Mouse (Mus musculus): ENCODE results near the gene Plce1. TPM values are rescaled to one million over a fixed set of nuclear protein-coding genes. Genes with fewer than 3 reads are reported as not detected.

The Plce1 gene
- polyA plus RNA-seq, 1 experiment from 2014 or later: 5.3 TPM

DNA sequence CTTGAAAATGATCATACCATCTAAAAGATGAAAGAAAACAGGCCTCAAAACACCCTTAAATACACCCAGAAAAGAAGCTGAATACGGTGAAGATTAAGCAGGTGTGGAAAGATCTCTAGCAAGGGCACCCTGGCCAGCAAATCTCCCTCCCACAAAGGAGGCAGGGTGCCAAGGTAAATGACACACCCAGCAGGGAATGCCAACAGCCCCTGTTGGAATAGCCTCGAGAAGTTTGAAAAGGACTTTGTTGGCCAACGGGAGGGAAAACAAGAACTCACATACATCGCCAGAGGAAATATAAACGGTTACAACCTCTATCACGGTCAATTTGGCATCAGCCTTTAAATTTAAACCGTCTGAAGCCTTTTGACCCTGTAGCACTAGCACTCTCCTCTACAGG lies 5.5 kb upstream of the Plce1 start:
- H3K4me3 ChIP-seq (replicated peaks): no peak overlapping the region
- H3K4me2 ChIP-seq (replicated peaks): no peak overlapping the region
- H3K36me3 ChIP-seq: no peaks in the 10 kb centered on the region
- WGBS: 56% methylated on average over 7 of the region's 7 CpGs
- H3K9ac ChIP-seq: no peak overlapping the region
- H3K27me3 ChIP-seq: peaks cover 18% of the 10 kb centered on the region
- ATAC-seq (ENCODE audit: insufficient number of reproducible peaks, low FRiP score, low TSS enrichment, low read depth): no peak
- peaks cover 13% of the 10 kb centered on the region; the same call in 1 of the 2 replicates for H3K4me1 ChIP-seq
- no peak overlapping the region for H3K27ac ChIP-seq (replicated peaks)
- H3K9me3 ChIP-seq (replicated peaks): no peaks in the 10 kb centered on the region

- peaks cover 28% of the 10 kb centered on the region for H3K4me1 ChIP-seq
- no peaks in the 10 kb centered on the region for H3K36me3 ChIP-seq
- H3K9me3 ChIP-seq (replicated peaks): no peaks in the 10 kb centered on the region
- H3K4me3 ChIP-seq (replicated peaks): no peak overlapping the region
- WGBS: 43% methylated on average over 5 of the region's 5 CpGs
- no peak for ATAC-seq (ENCODE audit: insufficient number of reproducible peaks, low FRiP score, low TSS enrichment, low read depth)
- H3K27ac ChIP-seq (replicated peaks): no peak overlapping the region
- H3K27me3 ChIP-seq: peaks cover 40% of the 10 kb centered on the region
- no peak overlapping the region for H3K4me2 ChIP-seq (replicated peaks)
- no peak overlapping the region for H3K9ac ChIP-seq
Measured at GRCm38 (mm10) chr19:38478286-38478685, 2.6 kb upstream of the Plce1 start.

DNA sequence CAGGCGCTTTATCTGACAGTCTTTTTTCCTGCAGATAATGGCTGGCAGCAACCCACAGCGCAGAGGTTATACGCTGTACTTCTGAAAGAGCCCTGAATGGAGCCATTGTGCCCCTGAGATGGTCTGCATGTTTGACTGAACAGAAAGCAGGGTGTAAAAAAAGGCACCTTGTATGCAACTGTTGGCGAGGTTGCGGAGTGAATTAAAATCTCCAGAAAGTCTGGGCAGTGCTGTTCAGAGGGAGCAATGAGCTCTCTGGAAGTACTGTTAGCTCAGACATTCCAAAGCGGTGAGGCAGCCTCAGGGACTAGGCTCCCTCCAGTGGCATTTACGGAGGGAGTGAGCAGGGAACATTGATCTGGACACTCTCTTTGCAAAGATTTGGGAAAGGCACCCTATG lies 2.0 kb upstream of the Plce1 start:
- WGBS: 25% methylated on average over 7 of the region's 7 CpGs
- no peak for ATAC-seq (ENCODE audit: insufficient number of reproducible peaks, low FRiP score, low TSS enrichment, low read depth)
- no peak overlapping the region for H3K4me3 ChIP-seq (replicated peaks)
- peaks cover 28% of the 10 kb centered on the region for H3K4me1 ChIP-seq
- no peaks in the 10 kb centered on the region for H3K9me3 ChIP-seq (replicated peaks)
- no peak overlapping the region for H3K4me2 ChIP-seq (replicated peaks)
- no peaks in the 10 kb centered on the region for H3K36me3 ChIP-seq
- H3K27me3 ChIP-seq: peaks cover 43% of the 10 kb centered on the region
- no peak overlapping the region for H3K9ac ChIP-seq
- H3K27ac ChIP-seq (replicated peaks): no peak overlapping the region

DNA sequence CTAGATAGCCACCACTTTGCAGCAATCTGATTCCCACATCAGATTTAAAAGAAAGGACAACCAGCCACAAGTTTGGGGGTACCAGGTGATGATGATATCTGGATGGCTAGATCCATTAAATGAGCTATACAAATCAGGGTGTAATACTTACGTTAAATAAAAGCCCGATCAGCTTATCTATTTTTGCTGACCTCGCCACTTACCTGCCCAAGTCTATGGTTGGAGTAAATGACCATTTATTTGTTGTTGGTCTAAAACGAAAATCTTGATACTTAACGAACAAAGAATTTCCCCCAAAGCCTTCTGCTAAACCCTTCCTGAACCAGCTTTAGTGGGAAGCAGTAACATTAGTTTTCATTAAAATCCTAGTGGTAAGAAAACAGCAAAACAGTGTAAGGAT lies 1.4 kb upstream of the Plce1 start:
- Histone ChIP-seq H3K9ac (no peak overlapping the region), H3K4me3 (replicated peaks) (no peak overlapping the region), H3K4me1 (peaks cover 28% of the 10 kb centered on the region), H3K9me3 (replicated peaks) (no peaks in the 10 kb centered on the region), H3K36me3 (no peaks in the 10 kb centered on the region), H3K27ac (replicated peaks) (no peak overlapping the region), H3K27me3 (peaks cover 44% of the 10 kb centered on the region), H3K4me2 (replicated peaks) (no peak overlapping the region)
- 68% methylated on average over 5 of the region's 5 CpGs for WGBS
- no peak for ATAC-seq (ENCODE audit: insufficient number of reproducible peaks, low FRiP score, low TSS enrichment, low read depth)

- ATAC-seq (ENCODE audit: insufficient number of reproducible peaks, low FRiP score, low TSS enrichment, low read depth): no peak
- Histone ChIP-seq H3K27ac (replicated peaks) (no peak overlapping the region), H3K9ac (no peak overlapping the region; the same call in 1 of the 2 replicates), H3K4me3 (replicated peaks) (peak overlapping the region; percentile 55), H3K4me2 (replicated peaks) (peak overlapping the region; percentile 84), H3K36me3 (no peaks in the 10 kb centered on the region), H3K27me3 (peaks cover 44% of the 10 kb centered on the region), H3K9me3 (replicated peaks) (no peaks in the 10 kb centered on the region), H3K4me1 (peaks cover 28% of the 10 kb centered on the region)
- WGBS: 17% methylated on average over 12 of the region's 12 CpGs
Measured at GRCm38 (mm10) chr19:38480156-38480720, 671 bp upstream of the Plce1 start.

- Histone ChIP-seq H3K27ac (replicated peaks) (no peak overlapping the region), H3K4me2 (replicated peaks) (peak overlapping the region; percentile 84), H3K4me3 (replicated peaks) (peak overlapping the region; percentile 55), H3K9ac (no peak overlapping the region), H3K36me3 (no peaks in the 10 kb centered on the region), H3K4me1 (peaks cover 34% of the 10 kb centered on the region), H3K9me3 (replicated peaks) (no peaks in the 10 kb centered on the region), H3K27me3 (peaks cover 44% of the 10 kb centered on the region)
- 18% methylated on average over 8 of the region's 8 CpGs for WGBS
- no peak for ATAC-seq (ENCODE audit: insufficient number of reproducible peaks, low FRiP score, low TSS enrichment, low read depth)
Measured at GRCm38 (mm10) chr19:38481906-38482305, 997 bp downstream of the Plce1 start.

DNA sequence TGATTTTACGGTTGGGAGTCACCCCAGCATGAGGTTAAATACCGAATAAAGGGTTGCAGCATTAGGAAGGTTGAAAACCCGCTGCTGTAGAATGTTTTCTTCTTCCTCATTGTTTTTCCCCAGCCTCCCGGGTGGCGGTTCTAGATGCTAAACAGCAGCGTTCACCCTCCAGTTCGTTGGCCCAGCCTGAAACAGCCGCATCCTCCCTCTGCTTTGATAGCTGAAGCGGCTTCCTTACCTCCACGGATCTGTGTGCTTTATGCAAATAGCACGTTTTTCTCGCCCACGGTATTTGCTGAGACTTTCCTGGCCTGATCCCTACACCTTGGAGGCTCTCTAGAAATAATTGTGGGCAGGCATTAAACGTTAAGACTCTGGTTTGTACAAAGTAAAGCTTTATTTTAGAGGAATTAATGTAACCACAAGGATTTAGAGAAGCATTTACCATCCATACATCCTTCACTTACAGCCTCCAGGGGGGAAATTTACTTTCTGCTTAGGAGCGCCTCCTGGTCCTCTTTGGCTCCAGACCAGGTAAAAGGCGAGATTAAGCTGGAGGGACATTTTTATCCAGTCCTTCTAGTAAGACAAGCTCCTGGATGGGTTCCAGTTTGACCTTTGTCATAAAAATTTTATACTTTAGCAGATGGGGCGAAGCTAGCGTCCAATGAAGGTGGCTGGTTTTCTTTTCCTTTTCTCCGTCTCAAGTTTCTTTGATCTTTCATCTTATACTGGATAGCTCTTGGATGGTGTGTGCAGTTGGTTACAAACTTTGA lies 1.7 kb downstream of the Plce1 start:
- H3K27me3 ChIP-seq: peaks cover 44% of the 10 kb centered on the region
- peak overlapping the region; percentile 55 for H3K4me3 ChIP-seq (replicated peaks)
- no peak for ATAC-seq (ENCODE audit: insufficient number of reproducible peaks, low FRiP score, low TSS enrichment, low read depth)
- WGBS: 15% methylated on average over 19 of the region's 19 CpGs
- no peaks in the 10 kb centered on the region for H3K36me3 ChIP-seq
- H3K9me3 ChIP-seq (replicated peaks): no peaks in the 10 kb centered on the region
- no peak overlapping the region for H3K9ac ChIP-seq
- no peak overlapping the region for H3K27ac ChIP-seq (replicated peaks)
- H3K4me2 ChIP-seq (replicated peaks): peak overlapping the region; percentile 84
- H3K4me1 ChIP-seq: peaks cover 40% of the 10 kb centered on the region

DNA sequence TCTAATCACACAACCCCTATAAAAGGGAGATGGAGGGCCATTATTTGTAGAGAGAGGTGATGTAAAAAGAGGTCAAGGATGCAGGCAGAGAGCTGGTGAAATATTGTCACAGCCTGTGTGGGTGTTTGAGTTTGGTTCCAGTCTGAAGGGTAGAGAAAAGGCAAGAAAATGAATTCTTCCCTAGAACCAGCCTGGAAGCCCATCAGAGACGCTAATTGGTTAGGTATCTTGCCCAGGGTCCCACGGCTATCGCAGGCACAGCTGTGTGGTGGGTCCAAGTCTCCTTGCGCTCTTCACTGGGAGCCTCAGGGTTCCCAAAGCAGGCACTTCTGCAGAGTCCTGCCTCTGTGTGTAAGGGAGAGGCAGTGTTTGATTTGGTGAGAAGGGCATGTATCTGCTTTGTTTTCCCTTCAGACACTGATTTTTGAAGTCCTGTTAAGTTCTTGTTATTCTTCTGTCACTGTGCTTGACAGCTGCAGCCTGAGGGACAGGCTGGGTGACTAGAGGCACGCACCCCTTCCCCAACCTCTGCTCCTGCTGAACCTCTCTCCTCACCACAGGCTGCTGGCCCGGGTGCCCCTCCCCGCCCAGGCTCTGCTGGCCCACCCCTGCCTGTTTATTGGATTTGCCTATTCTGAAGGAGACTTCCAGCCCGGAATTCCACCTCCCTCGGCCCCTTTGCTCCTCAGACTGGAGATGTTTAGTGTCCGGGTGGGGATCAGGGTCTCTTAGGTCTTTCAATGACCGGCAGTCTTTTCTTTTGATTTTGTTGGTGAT lies 5.1 kb downstream of the Plce1 start:
- Histone ChIP-seq H3K27me3 (peaks cover 22% of the 10 kb centered on the region), H3K4me1 (peaks cover 24% of the 10 kb centered on the region), H3K9me3 (replicated peaks) (no peaks in the 10 kb centered on the region), H3K27ac (replicated peaks) (no peak overlapping the region), H3K4me3 (replicated peaks) (no peak overlapping the region), H3K4me2 (replicated peaks) (no peak overlapping the region), H3K36me3 (no peaks in the 10 kb centered on the region), H3K9ac (no peak overlapping the region)
- no peak for ATAC-seq (ENCODE audit: insufficient number of reproducible peaks, low FRiP score, low TSS enrichment, low read depth)
- WGBS: 20% methylated on average over 11 of the region's 11 CpGs

- ATAC-seq (ENCODE audit: insufficient number of reproducible peaks, low FRiP score, low TSS enrichment, low read depth): no peak; the same call in 1 of the 2 replicates
- Histone ChIP-seq H3K4me2 (replicated peaks) (no peak overlapping the region), H3K27ac (replicated peaks) (no peak overlapping the region), H3K9ac (no peak overlapping the region), H3K36me3 (no peaks in the 10 kb centered on the region), H3K4me1 (peaks cover 17% of the 10 kb centered on the region), H3K27me3 (peaks cover 10% of the 10 kb centered on the region), H3K9me3 (replicated peaks) (no peaks in the 10 kb centered on the region), H3K4me3 (replicated peaks) (no peak overlapping the region)
- 49% methylated on average over 4 of the region's 4 CpGs for WGBS
Measured at GRCm38 (mm10) chr19:38487501-38487900, 6.6 kb downstream of the Plce1 start.

DNA sequence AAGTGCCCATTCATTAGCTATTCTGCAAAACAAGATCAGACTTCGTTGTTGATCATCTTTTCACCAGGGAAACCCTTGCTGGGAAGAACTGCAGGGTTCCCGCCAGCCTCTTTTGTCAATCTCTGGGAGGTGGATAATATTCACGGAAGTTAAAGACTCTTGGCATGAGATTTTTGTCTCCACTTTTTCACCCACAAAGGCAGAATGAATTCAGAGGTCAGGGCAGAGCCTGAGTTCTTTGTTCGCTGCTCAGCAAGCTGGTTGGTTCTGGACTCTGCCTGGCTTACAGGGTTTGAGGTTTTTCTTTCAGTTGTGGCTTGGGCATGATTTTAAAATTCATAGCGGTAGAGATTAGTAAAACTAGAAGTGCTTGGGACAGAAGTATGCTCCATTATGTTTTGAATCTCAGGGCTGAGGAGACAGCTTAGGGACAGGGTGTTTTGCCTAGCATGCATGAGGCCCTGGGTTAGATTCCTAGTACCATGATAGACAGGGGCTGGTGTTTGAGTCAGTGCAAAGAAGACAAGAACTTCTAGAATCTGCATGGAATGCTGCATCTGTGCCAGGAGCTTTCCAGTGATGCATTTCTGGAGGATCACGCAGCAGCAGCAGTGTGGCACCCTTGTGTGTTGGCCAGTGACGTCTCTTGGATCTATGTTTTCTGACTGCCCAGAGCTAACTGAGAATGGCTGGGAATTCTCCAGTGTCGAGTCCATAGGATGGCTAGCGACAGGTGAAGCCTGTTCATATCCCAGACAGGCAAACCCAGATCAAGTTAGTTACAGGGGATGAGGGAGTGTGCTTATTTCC lies 7.4 kb downstream of the Plce1 start:
- Histone ChIP-seq H3K27ac (replicated peaks) (0 out of 2 replicates have a peak overlapping the region, but pooled peaks have one; percentile 6), H3K4me2 (replicated peaks) (no peak overlapping the region), H3K4me1 (peaks cover 13% of the 10 kb centered on the region; the same call in 1 of the 2 replicates), H3K27me3 (peaks cover 4% of the 10 kb centered on the region; the same call in 1 of the 2 replicates), H3K4me3 (replicated peaks) (no peak overlapping the region), H3K9ac (no peak overlapping the region), H3K9me3 (replicated peaks) (no peaks in the 10 kb centered on the region), H3K36me3 (no peaks in the 10 kb centered on the region)
- ATAC-seq (ENCODE audit: insufficient number of reproducible peaks, low FRiP score, low TSS enrichment, low read depth): no peak
- 46% methylated on average over 9 of the region's 9 CpGs for WGBS

DNA sequence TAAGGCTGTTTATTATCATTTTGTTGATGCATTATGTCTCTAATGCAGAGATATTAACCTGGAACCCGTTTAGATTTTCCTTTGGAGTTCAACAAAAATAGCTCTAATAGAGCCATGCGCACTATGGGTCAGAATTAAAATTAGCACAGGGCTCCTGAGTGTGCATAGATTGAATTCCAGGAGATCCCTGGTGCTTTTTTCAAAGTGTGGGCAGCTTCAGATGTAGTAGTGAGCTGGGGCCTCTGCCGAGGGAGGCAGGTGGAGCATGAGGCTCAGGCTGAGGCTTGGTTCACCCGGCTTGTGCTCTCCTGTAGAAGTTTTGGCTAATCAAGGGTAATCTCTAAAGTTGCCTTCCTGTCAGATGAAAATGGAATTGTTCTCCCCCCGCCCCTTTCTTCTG lies 17.3 kb downstream of the Plce1 start:
- Histone ChIP-seq H3K4me1 (no peaks in the 10 kb centered on the region), H3K9ac (no peak overlapping the region), H3K27me3 (no peaks in the 10 kb centered on the region), H3K4me2 (replicated peaks) (no peak overlapping the region), H3K27ac (replicated peaks) (no peak overlapping the region), H3K9me3 (replicated peaks) (no peaks in the 10 kb centered on the region), H3K36me3 (no peaks in the 10 kb centered on the region), H3K4me3 (replicated peaks) (no peak overlapping the region)
- 68% methylated on average over 5 of the region's 5 CpGs for WGBS
- ATAC-seq (ENCODE audit: insufficient number of reproducible peaks, low FRiP score, low TSS enrichment, low read depth): no peak
